Mouse (Mus musculus): Measurements from ENCODE around the gene Prpf38b. TPM values are rescaled to one million over a fixed set of nuclear protein-coding genes. Genes with fewer than 3 reads are reported as not detected.

The Prpf38b gene
- polyA plus RNA-seq, 1 experiment from 2014 or later = 23.9 TPM

GRCm38 (mm10) chr3:108892914-108893313 is 18.6 kb downstream of the Prpf38b start:
- no peak for ATAC-seq
- Histone ChIP-seq H3K36me3 (replicated peaks; ENCODE audit: insufficient read depth, low read length) (no peaks in the 10 kb centered on the region), H3K4me2 (ENCODE audit: low read depth, low read length) (no peak overlapping the region), H3K9ac (replicated peaks) (no peak overlapping the region), H3K4me3 (ENCODE audit: low read depth, low read length) (no peak overlapping the region), H3K27me3 (ENCODE audit: insufficient read depth, low read length) (no peaks in the 10 kb centered on the region), H3K9me3 (ENCODE audit: low read length) (no peaks in the 10 kb centered on the region), H3K27ac (ENCODE audit: low read depth) (no peak overlapping the region), H3K4me1 (ENCODE audit: insufficient read depth) (no peaks in the 10 kb centered on the region)
- no peak for DNase-seq
- TF ChIP-seq EP300 (IDR thresholded peaks at IDR 0.05; ENCODE audit: low read depth) = no peak
- no peak for TF ChIP-seq CTCF (IDR thresholded peaks at IDR 0.05; ENCODE audit: low read depth)
- 55% methylated on average over 4 of the region's 4 CpGs for WGBS (ENCODE audit: insufficient replicate concordance)

GRCm38 (mm10) chr3:108892080-108892479 is 19.4 kb downstream of the Prpf38b start:
- TF ChIP-seq EP300 (IDR thresholded peaks at IDR 0.05; ENCODE audit: low read depth) = no peak
- TF ChIP-seq CTCF (IDR thresholded peaks at IDR 0.05; ENCODE audit: low read depth) = no peak
- 0 out of 2 replicates have a peak, but pooled peaks cover 4% of the 10 kb centered on the region for H3K4me1 ChIP-seq (ENCODE audit: insufficient read depth)
- H3K27ac ChIP-seq (ENCODE audit: low read depth) = no peak overlapping the region
- ATAC-seq = no peak
- no peak for DNase-seq
- no peak overlapping the region for H3K9ac ChIP-seq (replicated peaks)
- H3K36me3 ChIP-seq (replicated peaks; ENCODE audit: insufficient read depth, low read length) = no peaks in the 10 kb centered on the region
- H3K4me3 ChIP-seq (ENCODE audit: low read depth, low read length) = no peak overlapping the region
- 82% methylated on average over 1 of the region's 1 CpGs for WGBS (ENCODE audit: insufficient replicate concordance)
- H3K27me3 ChIP-seq (ENCODE audit: insufficient read depth, low read length) = no peaks in the 10 kb centered on the region
- no peak overlapping the region for H3K4me2 ChIP-seq (ENCODE audit: low read depth, low read length)
- no peaks in the 10 kb centered on the region for H3K9me3 ChIP-seq (ENCODE audit: low read length)

- no peaks in the 10 kb centered on the region for H3K36me3 ChIP-seq (replicated peaks; ENCODE audit: insufficient read depth, low read length)
- no peaks in the 10 kb centered on the region for H3K27me3 ChIP-seq (ENCODE audit: insufficient read depth, low read length)
- TF ChIP-seq EP300 (IDR thresholded peaks at IDR 0.05; ENCODE audit: low read depth) (no peak), CTCF (IDR thresholded peaks at IDR 0.05; ENCODE audit: low read depth) (no peak)
- 81% methylated on average over 1 of the region's 1 CpGs for WGBS (ENCODE audit: insufficient replicate concordance)
- H3K9me3 ChIP-seq (ENCODE audit: low read length) = no peaks in the 10 kb centered on the region
- peaks cover 9% of the 10 kb centered on the region for H3K4me1 ChIP-seq (ENCODE audit: insufficient read depth)
- no peak within 1 kb of the TSS for H3K4me3 ChIP-seq (ENCODE audit: low read depth, low read length)
- ATAC-seq (no peak), DNase-seq (no peak)
- H3K9ac ChIP-seq (replicated peaks) = no peak within 1 kb of the TSS
- H3K27ac ChIP-seq (ENCODE audit: low read depth) = no peak within 1 kb of the TSS
- no peak within 1 kb of the TSS for H3K4me2 ChIP-seq (ENCODE audit: low read depth, low read length)
Observed at GRCm38 (mm10) chr3:108889908-108890307, 21.6 kb downstream of the Prpf38b start, which contains the start of gene Fndc7. Gene Fndc7, minus strand, starts transcription at chr3:108890008.

- Histone ChIP-seq H3K4me2 (ENCODE audit: low read depth, low read length) (no peak overlapping the region), H3K27ac (ENCODE audit: low read depth) (no peak overlapping the region), H3K4me1 (ENCODE audit: insufficient read depth) (peaks cover 9% of the 10 kb centered on the region), H3K9me3 (ENCODE audit: low read length) (no peaks in the 10 kb centered on the region), H3K36me3 (replicated peaks; ENCODE audit: insufficient read depth, low read length) (no peaks in the 10 kb centered on the region), H3K9ac (replicated peaks) (no peak overlapping the region), H3K4me3 (ENCODE audit: low read depth, low read length) (no peak overlapping the region), H3K27me3 (ENCODE audit: insufficient read depth, low read length) (no peaks in the 10 kb centered on the region)
- 81% methylated on average over 3 of the region's 3 CpGs for WGBS (ENCODE audit: insufficient replicate concordance)
- no peak for DNase-seq
- no peak for ATAC-seq
- TF ChIP-seq CTCF (IDR thresholded peaks at IDR 0.05; ENCODE audit: low read depth) (no peak), EP300 (IDR thresholded peaks at IDR 0.05; ENCODE audit: low read depth) (no peak)
Observed at GRCm38 (mm10) chr3:108887618-108887975, 23.9 kb downstream of the Prpf38b start.

GRCm38 (mm10) chr3:108886934-108887617 is 24.5 kb downstream of the Prpf38b start:
- ATAC-seq = no peak
- no peak for TF ChIP-seq CTCF (IDR thresholded peaks at IDR 0.05; ENCODE audit: low read depth)
- no peak for TF ChIP-seq EP300 (IDR thresholded peaks at IDR 0.05; ENCODE audit: low read depth)
- WGBS (ENCODE audit: insufficient replicate concordance) = 64% methylated on average over 12 of the region's 12 CpGs

GRCm38 (mm10) chr3:108885686-108886530 is 25.6 kb downstream of the Prpf38b start:
- WGBS (ENCODE audit: insufficient replicate concordance) = 29% methylated on average over 9 of the region's 9 CpGs
- Histone ChIP-seq H3K4me3 (ENCODE audit: low read depth, low read length) (no peak overlapping the region), H3K27me3 (ENCODE audit: insufficient read depth, low read length) (no peaks in the 10 kb centered on the region), H3K9me3 (ENCODE audit: low read length) (no peaks in the 10 kb centered on the region), H3K4me2 (ENCODE audit: low read depth, low read length) (0 out of 2 replicates have a peak overlapping the region, but pooled peaks have one; percentile 22), H3K9ac (replicated peaks) (no peak overlapping the region), H3K36me3 (replicated peaks; ENCODE audit: insufficient read depth, low read length) (no peaks in the 10 kb centered on the region), H3K27ac (ENCODE audit: low read depth) (no peak overlapping the region), H3K4me1 (ENCODE audit: insufficient read depth) (peaks cover 12% of the 10 kb centered on the region)
- peak; percentile 56 for ATAC-seq
- DNase-seq = peak; percentile 39
- no peak for TF ChIP-seq EP300 (IDR thresholded peaks at IDR 0.05; ENCODE audit: low read depth)
- TF ChIP-seq CTCF (IDR thresholded peaks at IDR 0.05; ENCODE audit: low read depth) = no peak

More at GRCm38 (mm10) chr3:108886934-108887617, 24.5 kb downstream of the Prpf38b start:
- no peak overlapping the region for H3K9ac ChIP-seq (replicated peaks)
- DNase-seq = no peak
- no peak overlapping the region for H3K4me2 ChIP-seq (ENCODE audit: low read depth, low read length)
- H3K36me3 ChIP-seq (replicated peaks; ENCODE audit: insufficient read depth, low read length) = no peaks in the 10 kb centered on the region
- peaks cover 9% of the 10 kb centered on the region for H3K4me1 ChIP-seq (ENCODE audit: insufficient read depth)
- H3K9me3 ChIP-seq (ENCODE audit: low read length) = no peaks in the 10 kb centered on the region
- no peak overlapping the region for H3K27ac ChIP-seq (ENCODE audit: low read depth)
- H3K27me3 ChIP-seq (ENCODE audit: insufficient read depth, low read length) = no peaks in the 10 kb centered on the region
- no peak overlapping the region for H3K4me3 ChIP-seq (ENCODE audit: low read depth, low read length)
